Mouse (Mus musculus): Measurements from ENCODE around the gene Galt. TPM values are rescaled to one million over a fixed set of nuclear protein-coding genes. Genes with fewer than 3 reads are reported as not detected.

Galt gene
- polyA plus RNA-seq, 1 experiment from 2014 or later: 22.5 TPM

DNA sequence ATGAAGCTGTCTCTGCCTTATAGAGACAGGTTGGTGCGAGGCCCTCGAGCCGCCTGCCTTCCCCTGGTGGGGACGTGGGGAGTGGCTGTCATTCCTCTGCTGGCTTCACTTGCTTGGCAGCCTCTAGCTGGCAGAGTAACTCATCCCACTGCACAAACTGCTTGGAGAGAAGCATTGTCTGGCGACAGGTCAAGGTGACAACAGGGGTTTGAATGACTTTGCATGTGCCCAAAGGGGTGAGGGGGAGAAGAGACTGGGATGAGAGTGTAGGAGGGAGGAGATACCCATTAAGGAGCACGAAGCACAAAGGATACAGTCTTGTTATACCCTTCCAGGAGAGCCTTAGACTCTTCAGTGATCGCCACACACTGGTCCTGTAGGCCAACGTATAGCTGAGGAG is 39.9 kb upstream of the Galt start:
- Histone ChIP-seq H3K27me3 (no peaks in the 10 kb centered on the region), H3K9ac (no peak overlapping the region), H3K27ac (no peak overlapping the region), H3K36me3 (peaks cover 48% of the 10 kb centered on the region), H3K4me2 (no peak overlapping the region), H3K4me3 (replicated peaks) (no peak overlapping the region), H3K9me3 (replicated peaks) (no peaks in the 10 kb centered on the region), H3K4me1 (replicated peaks) (peaks cover 33% of the 10 kb centered on the region)
- ATAC-seq (ENCODE audit: low read depth) (no peak), DNase-seq (no peak)
- 71% methylated on average over 8 of the region's 8 CpGs for WGBS (ENCODE audit: insufficient replicate concordance)

DNA sequence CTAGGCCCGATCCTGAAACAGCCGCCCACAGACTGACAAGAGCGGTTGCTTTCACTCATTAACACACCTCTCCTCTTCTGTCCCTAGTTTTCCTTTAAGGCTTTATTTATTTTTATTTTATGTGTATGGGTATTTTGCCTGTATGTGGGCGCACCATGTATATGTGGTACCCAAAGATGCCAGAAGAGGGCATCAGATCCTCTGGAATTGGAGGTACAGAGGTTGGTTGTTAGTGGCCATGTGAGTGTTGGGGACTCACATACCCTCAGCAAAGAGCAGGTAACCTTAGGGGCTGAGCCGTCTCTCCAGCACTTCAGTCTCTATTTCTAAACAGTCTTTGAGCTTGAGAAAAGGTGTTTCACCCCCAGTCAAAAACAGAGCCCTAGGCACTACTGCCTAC is 39.4 kb upstream of the Galt start:
- peaks cover 33% of the 10 kb centered on the region for H3K4me1 ChIP-seq (replicated peaks)
- ATAC-seq (ENCODE audit: low read depth) (no peak), DNase-seq (no peak)
- H3K4me2 ChIP-seq: no peak overlapping the region
- WGBS (ENCODE audit: insufficient replicate concordance): 77% methylated on average over 5 of the region's 5 CpGs
- H3K4me3 ChIP-seq (replicated peaks): no peak overlapping the region
- H3K27me3 ChIP-seq: no peaks in the 10 kb centered on the region
- no peaks in the 10 kb centered on the region for H3K9me3 ChIP-seq (replicated peaks)
- H3K36me3 ChIP-seq: peaks cover 52% of the 10 kb centered on the region
- H3K9ac ChIP-seq: no peak overlapping the region
- no peak overlapping the region for H3K27ac ChIP-seq

DNA sequence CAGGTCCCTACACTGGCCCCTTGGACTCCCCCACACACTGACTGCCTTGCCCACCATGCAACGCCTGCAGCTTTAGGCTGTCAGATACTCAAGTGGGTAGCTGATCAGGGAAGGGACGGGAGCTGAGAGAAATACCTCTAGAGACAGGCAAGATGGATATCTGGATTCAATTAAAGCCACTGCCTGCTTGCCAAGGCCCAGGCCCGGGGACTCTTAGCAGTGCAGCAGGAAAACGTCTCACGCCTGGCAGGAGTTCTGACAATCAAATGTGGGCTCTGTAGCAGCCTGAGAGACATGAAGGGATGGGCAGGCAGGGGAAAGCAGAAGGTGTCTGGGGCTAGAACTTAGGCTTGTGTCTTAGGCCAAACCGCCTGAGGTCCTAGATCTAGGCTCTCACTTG is 38.2 kb upstream of the Galt start:
- H3K27ac ChIP-seq: no peak overlapping the region
- H3K9ac ChIP-seq: no peak overlapping the region
- DNase-seq (no peak), ATAC-seq (ENCODE audit: low read depth) (no peak)
- peaks cover 30% of the 10 kb centered on the region for H3K4me1 ChIP-seq (replicated peaks)
- no peaks in the 10 kb centered on the region for H3K9me3 ChIP-seq (replicated peaks)
- H3K36me3 ChIP-seq: peaks cover 52% of the 10 kb centered on the region
- no peak overlapping the region for H3K4me3 ChIP-seq (replicated peaks)
- H3K4me2 ChIP-seq: no peak overlapping the region
- whole genome bisulfite sequencing (ENCODE audit: insufficient replicate concordance): 69% methylated on average over 6 of the region's 6 CpGs
- no peaks in the 10 kb centered on the region for H3K27me3 ChIP-seq

DNA sequence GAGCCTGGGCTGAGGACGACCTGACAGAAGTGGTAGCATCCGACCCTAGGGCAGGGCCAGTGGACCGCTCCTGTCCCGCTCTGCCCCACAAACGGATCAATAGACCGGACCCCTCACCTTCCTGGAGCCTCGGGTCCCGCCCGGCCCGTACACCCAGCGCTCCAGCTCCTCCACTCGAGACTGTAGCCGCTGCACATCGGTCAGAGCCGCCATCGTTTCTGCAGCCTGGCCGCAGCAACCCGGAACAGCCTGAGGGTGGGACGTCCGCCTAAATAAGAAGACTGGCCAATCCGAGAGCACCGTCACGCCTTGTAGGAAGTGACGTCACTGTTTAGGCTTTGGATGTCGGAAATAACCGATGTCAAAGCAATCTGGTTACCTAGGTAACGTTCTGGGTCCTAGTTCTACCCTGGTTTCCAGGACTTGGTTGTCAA is 32.1 kb upstream of the Galt start, which contains the start of gene Dctn3:
Gene Dctn3 (minus strand): TSS at position 253 of the 434 bp plus-strand sequence.
- 0% methylated on average over 27 of the region's 27 CpGs for WGBS (ENCODE audit: insufficient replicate concordance)
- peaks cover 19% of the 10 kb centered on the region for H3K4me1 ChIP-seq (replicated peaks)
- H3K36me3 ChIP-seq: peaks cover 27% of the 10 kb centered on the region
- ATAC-seq (ENCODE audit: low read depth) (peak; percentile 94), DNase-seq (peak; percentile 83)
- peak within 1 kb of the TSS; percentile 82 for H3K4me2 ChIP-seq
- H3K27ac ChIP-seq: no peak within 1 kb of the TSS
- H3K27me3 ChIP-seq: peaks cover 45% of the 10 kb centered on the region
- H3K9me3 ChIP-seq (replicated peaks): no peaks in the 10 kb centered on the region
- H3K4me3 ChIP-seq (replicated peaks): peak within 1 kb of the TSS; percentile 87
- peak within 1 kb of the TSS; percentile 88 for H3K9ac ChIP-seq

DNA sequence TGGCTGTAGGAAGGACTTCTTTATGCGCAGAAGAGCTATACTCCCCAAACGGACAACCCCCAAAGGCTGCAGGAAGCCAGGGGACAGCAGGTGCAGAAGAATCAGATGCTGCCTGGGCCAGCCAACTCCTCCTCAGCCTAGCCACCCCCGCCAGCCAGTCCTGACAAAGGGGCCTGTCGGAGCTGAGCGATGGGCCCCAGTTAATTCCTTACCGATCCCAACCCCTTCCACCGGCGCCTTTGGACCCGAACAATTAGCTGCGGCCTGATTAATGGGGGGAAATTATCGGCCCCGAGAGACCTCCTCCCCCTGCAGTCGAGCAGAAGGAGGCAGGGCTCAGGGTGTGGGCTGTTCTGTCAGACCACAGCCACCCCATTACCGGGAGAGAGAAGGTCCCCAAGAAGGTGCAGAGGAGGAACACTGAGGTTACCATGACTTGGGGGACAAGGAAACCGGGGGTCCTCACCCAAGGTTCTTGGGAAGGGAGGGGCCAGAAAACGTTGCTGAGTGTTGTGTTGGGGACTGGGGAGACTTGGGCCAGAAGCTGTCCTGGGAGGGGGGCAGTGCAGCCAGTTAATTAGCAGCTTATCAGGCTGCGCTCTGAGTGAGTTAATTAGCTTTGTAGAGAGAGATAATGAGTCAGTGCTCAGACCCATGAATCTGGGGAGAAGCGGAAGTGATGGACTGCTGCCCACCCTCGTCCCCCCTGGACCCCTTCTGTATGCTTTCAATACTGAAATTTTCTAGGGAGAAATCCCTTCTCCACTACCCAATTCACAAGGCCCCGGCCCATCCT is 28.0 kb upstream of the Galt start:
- Histone ChIP-seq H3K4me2 (no peak overlapping the region), H3K36me3 (no peaks in the 10 kb centered on the region), H3K27ac (no peak overlapping the region), H3K9ac (no peak overlapping the region), H3K4me1 (replicated peaks) (peaks cover 19% of the 10 kb centered on the region), H3K4me3 (replicated peaks) (no peak overlapping the region), H3K9me3 (replicated peaks) (no peaks in the 10 kb centered on the region), H3K27me3 (peaks cover 83% of the 10 kb centered on the region)
- 16% methylated on average over 20 of the region's 20 CpGs for WGBS (ENCODE audit: insufficient replicate concordance)
- ATAC-seq (ENCODE audit: low read depth) (no peak), DNase-seq (no peak)

DNA sequence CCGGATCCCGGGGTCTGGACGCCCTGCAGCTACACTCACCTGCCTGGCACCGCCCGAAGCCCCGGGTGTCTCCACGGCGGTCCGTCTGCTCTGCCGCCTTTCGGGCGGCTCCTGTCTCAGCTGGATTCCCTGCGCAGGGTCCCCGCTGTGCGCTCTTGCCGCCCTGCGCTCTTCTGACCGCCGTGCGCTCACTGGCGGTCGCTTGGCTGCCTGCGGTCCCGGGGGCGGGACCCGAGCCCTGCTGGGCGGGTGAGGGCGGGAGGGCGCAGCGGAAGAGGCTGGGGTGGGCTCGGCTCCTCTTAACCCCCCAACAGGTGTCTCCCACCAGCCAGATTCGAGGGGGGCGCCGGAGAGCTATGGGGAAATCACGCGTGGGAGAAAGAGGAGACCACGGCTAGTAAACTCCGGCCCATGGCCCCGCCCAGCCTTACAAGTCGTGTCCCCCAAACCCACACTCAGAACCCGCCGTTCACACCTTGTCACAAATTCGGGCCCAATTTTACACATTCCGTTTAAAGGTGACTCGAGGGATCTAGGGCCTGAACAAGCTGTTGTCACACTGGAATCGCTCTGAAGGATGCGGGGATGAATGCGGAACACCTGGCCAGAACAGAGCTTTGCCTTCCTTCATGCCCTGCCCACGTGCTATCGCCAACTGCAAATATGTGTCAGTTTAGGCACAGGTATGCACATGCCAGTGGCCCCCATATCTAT is 23.8 kb upstream of the Galt start, which contains the start of gene Arid3c:
Gene Arid3c (minus strand): TSS at position 91 of the 714 bp plus-strand sequence.
- Histone ChIP-seq H3K4me3 (replicated peaks) (peak within 1 kb of the TSS; percentile 35), H3K4me2 (peak within 1 kb of the TSS; percentile 56), H3K27ac (no peak within 1 kb of the TSS), H3K9ac (no peak within 1 kb of the TSS), H3K9me3 (replicated peaks) (no peaks in the 10 kb centered on the region), H3K36me3 (no peaks in the 10 kb centered on the region), H3K4me1 (replicated peaks) (peaks cover 7% of the 10 kb centered on the region; the same call in 1 of the 2 replicates), H3K27me3 (peaks cover 77% of the 10 kb centered on the region)
- WGBS (ENCODE audit: insufficient replicate concordance): 2% methylated on average over 50 of the region's 50 CpGs
- no peak for ATAC-seq (ENCODE audit: low read depth)
- DNase-seq: no peak

DNA sequence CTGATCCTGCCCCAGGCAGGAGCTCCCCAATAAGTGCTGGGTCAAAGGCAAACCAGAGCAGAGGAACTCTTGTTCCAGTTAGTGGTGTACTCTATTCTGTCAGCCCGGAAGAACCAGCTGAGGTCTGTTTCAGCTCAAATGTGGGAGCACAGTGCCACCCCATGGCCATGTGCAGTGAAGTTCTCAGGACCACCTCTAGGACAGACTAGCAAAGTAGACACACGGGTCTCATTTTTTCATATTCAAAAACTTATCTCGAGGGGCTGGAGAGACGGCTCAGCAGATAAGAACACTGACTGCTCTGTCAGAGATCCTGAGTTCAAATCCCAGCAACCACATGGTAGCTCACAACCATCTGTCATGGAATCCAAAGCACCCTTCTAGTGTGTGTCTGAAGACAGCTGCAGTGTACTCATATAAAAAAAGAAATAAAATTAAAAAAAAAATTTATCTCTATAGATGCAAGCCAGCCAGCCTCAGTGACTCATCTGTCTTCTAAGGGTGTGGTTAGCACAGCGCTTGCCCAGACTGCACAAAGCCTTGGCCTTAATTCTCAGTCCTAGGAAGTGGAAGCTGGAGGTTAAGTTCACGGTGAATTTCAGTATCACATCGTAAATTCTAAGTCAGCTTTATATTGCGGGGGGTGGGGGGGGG is 17.3 kb upstream of the Galt start:
- Histone ChIP-seq H3K9ac (no peak overlapping the region), H3K4me2 (no peak overlapping the region), H3K4me3 (replicated peaks) (no peak overlapping the region), H3K4me1 (replicated peaks) (peaks cover 25% of the 10 kb centered on the region), H3K27ac (no peak overlapping the region), H3K36me3 (peaks cover 13% of the 10 kb centered on the region), H3K27me3 (peaks cover 17% of the 10 kb centered on the region), H3K9me3 (replicated peaks) (no peaks in the 10 kb centered on the region)
- ATAC-seq (ENCODE audit: low read depth): no peak
- no peak for DNase-seq
- 33% methylated on average over 8 of the region's 8 CpGs for WGBS (ENCODE audit: insufficient replicate concordance)

DNA sequence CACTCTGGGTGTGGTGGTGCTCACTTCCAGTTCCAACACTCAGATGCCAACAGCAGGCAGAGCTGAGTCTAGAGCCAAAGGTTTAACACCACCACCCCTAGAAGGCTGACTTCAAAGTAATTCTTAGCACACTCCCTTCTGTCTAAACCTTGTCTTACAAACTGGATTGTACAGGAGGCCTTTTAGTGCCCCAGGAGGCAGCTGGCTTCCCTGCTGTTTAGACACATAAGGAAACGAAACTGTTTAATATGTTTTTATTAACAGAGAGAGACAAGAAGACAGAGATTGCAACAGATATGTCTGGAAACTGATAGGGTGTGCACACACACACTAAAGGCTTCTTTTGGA is 16.8 kb upstream of the Galt start:
- H3K27me3 ChIP-seq: peaks cover 12% of the 10 kb centered on the region
- DNase-seq (no peak), ATAC-seq (ENCODE audit: low read depth) (no peak)
- no peaks in the 10 kb centered on the region for H3K9me3 ChIP-seq (replicated peaks)
- no peak overlapping the region for H3K4me2 ChIP-seq
- 58% methylated on average over 1 of the region's 1 CpGs for WGBS (ENCODE audit: insufficient replicate concordance)
- no peak overlapping the region for H3K27ac ChIP-seq
- no peak overlapping the region for H3K9ac ChIP-seq
- H3K4me1 ChIP-seq (replicated peaks): peaks cover 25% of the 10 kb centered on the region
- H3K36me3 ChIP-seq: peaks cover 13% of the 10 kb centered on the region
- H3K4me3 ChIP-seq (replicated peaks): no peak overlapping the region

DNA sequence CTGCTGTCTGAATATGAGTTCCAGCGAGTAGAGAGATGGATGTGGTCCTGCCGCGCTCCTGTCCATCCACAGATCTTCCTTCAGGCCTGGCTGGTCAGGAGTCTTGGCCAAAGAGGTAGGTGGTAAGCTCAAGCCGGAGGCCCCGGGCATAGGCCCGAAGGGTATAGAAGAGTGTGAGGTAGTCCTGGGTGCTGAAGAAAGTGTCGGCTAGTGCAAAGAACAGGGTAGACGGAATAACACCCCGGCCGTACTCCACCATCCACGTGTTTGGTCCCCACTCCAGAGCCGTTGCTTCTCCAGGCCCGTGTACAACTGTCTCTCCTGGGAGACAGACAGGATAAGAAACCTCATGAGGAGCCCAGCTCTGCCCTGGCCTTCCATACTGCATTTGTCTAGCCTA is 15.8 kb upstream of the Galt start:
- Histone ChIP-seq H3K27me3 (peaks cover 3% of the 10 kb centered on the region), H3K4me3 (replicated peaks) (no peak overlapping the region; the same call in 1 of the 2 replicates), H3K4me1 (replicated peaks) (peaks cover 25% of the 10 kb centered on the region), H3K36me3 (peaks cover 13% of the 10 kb centered on the region), H3K9me3 (replicated peaks) (no peaks in the 10 kb centered on the region), H3K27ac (no peak overlapping the region), H3K4me2 (peak overlapping the region; percentile 97; the same call in 1 of the 2 replicates), H3K9ac (no peak overlapping the region)
- no peak for DNase-seq
- 85% methylated on average over 13 of the region's 13 CpGs for WGBS (ENCODE audit: insufficient replicate concordance)
- no peak for ATAC-seq (ENCODE audit: low read depth)

DNA sequence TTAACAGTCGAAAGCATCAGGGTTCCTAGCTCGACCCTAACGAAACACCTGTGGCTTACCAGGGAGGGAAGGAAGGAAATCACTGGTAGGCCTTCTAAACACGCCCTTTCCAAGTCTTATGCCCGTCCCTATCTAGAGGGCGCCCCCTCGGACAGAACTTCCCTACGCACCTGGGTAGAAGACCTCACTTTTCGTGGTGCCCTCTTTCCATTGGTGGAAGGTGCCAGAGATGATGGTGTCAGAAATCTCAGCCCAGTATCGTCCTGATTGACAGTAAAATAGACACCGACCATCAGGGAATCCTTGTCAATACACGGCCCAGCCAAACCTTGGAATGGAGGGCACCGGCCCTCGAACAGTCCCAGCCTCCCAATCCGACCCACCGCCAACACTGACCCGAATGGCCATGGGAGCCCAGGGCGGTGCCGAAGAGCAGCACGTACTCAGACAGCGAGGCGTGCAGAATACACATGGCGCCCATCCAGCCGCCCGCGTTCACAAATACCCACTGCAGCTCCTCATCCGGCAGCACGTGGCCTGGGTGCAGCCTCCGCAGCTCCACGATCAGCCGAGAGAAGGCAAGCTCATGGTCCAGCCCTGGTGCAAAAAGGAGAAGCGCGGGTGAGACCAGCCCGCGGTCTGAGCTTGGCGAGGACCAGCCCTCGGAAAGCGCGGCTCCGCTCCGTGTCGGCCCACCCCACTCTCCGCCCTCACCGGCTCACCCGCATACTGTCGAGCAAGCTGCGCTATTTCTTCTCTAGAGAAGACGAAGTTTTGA is 14.5 kb upstream of the Galt start:
- under 1% methylated on average over 48 of the region's 48 CpGs for WGBS (ENCODE audit: insufficient replicate concordance)
- H3K27ac ChIP-seq: peak overlapping the region; percentile 72
- no peaks in the 10 kb centered on the region for H3K9me3 ChIP-seq (replicated peaks)

More for the DNA sequence above, 14.5 kb upstream of the Galt start:
- H3K4me1 ChIP-seq (replicated peaks): peaks cover 25% of the 10 kb centered on the region
- no peaks in the 10 kb centered on the region for H3K27me3 ChIP-seq
- peak overlapping the region; percentile 77 for H3K9ac ChIP-seq
- peak overlapping the region; percentile 97 for H3K4me2 ChIP-seq
- ATAC-seq (ENCODE audit: low read depth) (peak; percentile 84), DNase-seq (no peak)
- peaks cover 13% of the 10 kb centered on the region for H3K36me3 ChIP-seq
- peak overlapping the region; percentile 72 for H3K4me3 ChIP-seq (replicated peaks)

Measured in liver, embryonic 13.5 days (tissue).